Mouse (Mus musculus) hindbrain, embryonic 11.5 days (tissue): ENCODE data around the gene Ntf3. TPM values are rescaled to one million over a fixed set of nuclear protein-coding genes. Genes with fewer than 3 reads are reported as not detected.
A peak's percentile ranks its signal among the peaks of the same experiment; 100 is the strongest.

Experiments
- ATAC-seq: fragments of 200-750 bp; cut with Nextera tagmentation; 2 replicates; pipeline ENCODE4 v1.8.0; 2017; ENCODE audit warnings: mild to moderate bottlenecking, moderate TSS enrichment, moderate library complexity; ENCODE audit not compliant: low FRiP score
- DNase-seq: peaks from one replicate; pipeline ENCODE4 v3.0.0-alpha.2; 2015; ENCODE audit warnings: low spot score
- H3K27ac ChIP-seq: fragments of 300-500 bp; sonication (generic); 2 replicates; pipeline ENCODE4 v1.5.1; 2014; ENCODE audit warnings: mild to moderate bottlenecking, low read depth, low read length
- H3K27me3 ChIP-seq: fragments of 300-500 bp; sonication (generic); 2 replicates; pipeline ENCODE4 v1.6.1; 2014; ENCODE audit warnings: mild to moderate bottlenecking, low read length, moderate library complexity, mixed read lengths; ENCODE audit not compliant: control insufficient read depth, insufficient read depth
- H3K36me3 ChIP-seq: fragments of 300-500 bp; sonication (generic); 2 replicates; pipeline ENCODE4 v1.6.1; 2014; ENCODE audit warnings: mild to moderate bottlenecking, low read length, moderate library complexity, mixed read lengths; ENCODE audit not compliant: control insufficient read depth, insufficient read depth
- H3K4me1 ChIP-seq: fragments of 300-500 bp; sonication (generic); replicated peaks from 2 replicates; pipeline ENCODE4 v1.6.1; 2014; ENCODE audit warnings: low read length, mixed read lengths; ENCODE audit not compliant: control insufficient read depth, insufficient read depth
- H3K4me2 ChIP-seq: fragments of 300-500 bp; sonication (generic); replicated peaks from 2 replicates; pipeline ENCODE4 v1.6.1; 2014; ENCODE audit warnings: mild to moderate bottlenecking, low read depth, low read length
- H3K4me3 ChIP-seq: fragments of 300-500 bp; sonication (generic); 2 replicates; pipeline ENCODE4 v1.5.1; 2014; ENCODE audit warnings: low read depth, low read length
- H3K9ac ChIP-seq: fragments of 300-500 bp; sonication (generic); 2 replicates; pipeline ENCODE4 v1.6.1; 2014; ENCODE audit warnings: low read depth, low read length
- H3K9me3 ChIP-seq: fragments of 300-500 bp; sonication (generic); 2 replicates; pipeline ENCODE4 v1.6.1; 2016; ENCODE audit warnings: low read length; ENCODE audit not compliant: control insufficient read depth
- WGBS: fragments of 180-500 bp; shearing (Covaris S2); extraction: QIAGEN DNeasy Blood & Tissue Kit; methylation state at CpG from one replicate; pipeline ENCODE4 v1.1.7; 2014; 5-methylcytosine and 5-hydroxymethylcytosine counted together
- polyA plus RNA-seq: library from polyadenylated mRNA; unstranded; fragments of >200 nt; fragmentation: Nextera tagmentation; extraction: Ambion mirVana; gene quantifications from 2 replicates; pipeline ENCODE4 v1.2.1, GENCODE M21; 2014

Gene Ntf3
- 4.5 and 5.8 TPM in 2 replicates for polyA plus RNA-seq

GRCm38 (mm10) chr6:126166548-126167207, at the start of gene Ntf3:
TSS of gene Ntf3 (minus strand) at chr6:126166910.
- H3K27ac ChIP-seq: no peak within 1 kb of the TSS

GRCm38 (mm10) chr6:126213330-126213729, 46.6 kb upstream of the Ntf3 start:
- Histone ChIP-seq H3K9me3 (no peaks in the 10 kb centered on the region), H3K4me1 (no peaks in the 10 kb centered on the region), H3K27ac (no peak overlapping the region), H3K9ac (no peak overlapping the region), H3K4me3 (no peak overlapping the region), H3K36me3 (no peaks in the 10 kb centered on the region), H3K4me2 (no peak overlapping the region), H3K27me3 (no peaks in the 10 kb centered on the region)
- no peak for ATAC-seq
- 80% methylated on average over 5 of the region's 5 CpGs for WGBS
- DNase-seq: no peak

More at GRCm38 (mm10) chr6:126166548-126167207, at the start of gene Ntf3:
- Histone ChIP-seq H3K4me3 (peak within 1 kb of the TSS; percentile 22), H3K9me3 (no peaks in the 10 kb centered on the region), H3K27me3 (peaks cover 41% of the 10 kb centered on the region), H3K4me2 (peak within 1 kb of the TSS; percentile 54), H3K4me1 (peaks cover 7% of the 10 kb centered on the region), H3K36me3 (no peaks in the 10 kb centered on the region), H3K9ac (0 out of 2 replicates have a peak within 1 kb of the TSS, but pooled peaks have one; percentile 12)
- 0 out of 2 replicates have a peak, but pooled peaks have one; percentile 18 for ATAC-seq
- peak; percentile 48 for DNase-seq
- under 1% methylated on average over 24 of the region's 27 CpGs for WGBS

- H3K4me3 ChIP-seq: no peak overlapping the region
- H3K9ac ChIP-seq: no peak overlapping the region
- H3K36me3 ChIP-seq: no peaks in the 10 kb centered on the region
- H3K27ac ChIP-seq: no peak overlapping the region
- WGBS: 91% methylated on average over 4 of the region's 4 CpGs
- ATAC-seq: no peak
- no peak overlapping the region for H3K4me2 ChIP-seq
- no peak for DNase-seq
- no peaks in the 10 kb centered on the region for H3K4me1 ChIP-seq
- H3K9me3 ChIP-seq: no peaks in the 10 kb centered on the region
- no peaks in the 10 kb centered on the region for H3K27me3 ChIP-seq
These were observed 36.7 kb upstream of the Ntf3 start for GRCm38 (mm10) chr6:126203366-126203765.

- Histone ChIP-seq H3K27ac (no peak overlapping the region), H3K27me3 (no peaks in the 10 kb centered on the region), H3K36me3 (no peaks in the 10 kb centered on the region), H3K4me2 (no peak overlapping the region), H3K4me3 (no peak overlapping the region), H3K4me1 (no peaks in the 10 kb centered on the region), H3K9ac (no peak overlapping the region), H3K9me3 (no peaks in the 10 kb centered on the region)
- ATAC-seq (no peak), DNase-seq (no peak)
- WGBS: 80% methylated on average over 7 of the region's 7 CpGs
These were observed 36.2 kb upstream of the Ntf3 start for GRCm38 (mm10) chr6:126202959-126203358.

GRCm38 (mm10) chr6:126201721-126202120, 35.0 kb upstream of the Ntf3 start:
- Histone ChIP-seq H3K36me3 (no peaks in the 10 kb centered on the region), H3K4me2 (no peak overlapping the region), H3K4me1 (no peaks in the 10 kb centered on the region), H3K27me3 (no peaks in the 10 kb centered on the region), H3K9ac (no peak overlapping the region), H3K27ac (no peak overlapping the region), H3K4me3 (no peak overlapping the region), H3K9me3 (no peaks in the 10 kb centered on the region)
- WGBS: 73% methylated on average over 2 of the region's 2 CpGs
- DNase-seq (no peak), ATAC-seq (no peak)

- Histone ChIP-seq H3K27me3 (no peaks in the 10 kb centered on the region), H3K36me3 (no peaks in the 10 kb centered on the region), H3K9me3 (no peaks in the 10 kb centered on the region), H3K27ac (no peak overlapping the region), H3K4me2 (no peak overlapping the region), H3K9ac (no peak overlapping the region), H3K4me3 (no peak overlapping the region), H3K4me1 (no peaks in the 10 kb centered on the region)
- 80% methylated on average over 2 of the region's 2 CpGs for WGBS
- ATAC-seq (no peak), DNase-seq (no peak)
These were observed 33.2 kb upstream of the Ntf3 start for GRCm38 (mm10) chr6:126199916-126200315.

GRCm38 (mm10) chr6:126194760-126195159, 28.1 kb upstream of the Ntf3 start:
- Histone ChIP-seq H3K36me3 (no peaks in the 10 kb centered on the region), H3K4me2 (no peak overlapping the region), H3K9me3 (no peaks in the 10 kb centered on the region), H3K4me1 (no peaks in the 10 kb centered on the region), H3K27me3 (no peaks in the 10 kb centered on the region), H3K27ac (no peak overlapping the region), H3K9ac (no peak overlapping the region), H3K4me3 (no peak overlapping the region)
- no peak for DNase-seq
- 93% methylated on average over 4 of the region's 4 CpGs for WGBS
- ATAC-seq: no peak

- Histone ChIP-seq H3K36me3 (no peaks in the 10 kb centered on the region), H3K9ac (no peak overlapping the region), H3K4me3 (no peak overlapping the region), H3K27me3 (no peaks in the 10 kb centered on the region), H3K4me1 (no peaks in the 10 kb centered on the region), H3K4me2 (no peak overlapping the region), H3K27ac (no peak overlapping the region), H3K9me3 (no peaks in the 10 kb centered on the region)
- ATAC-seq (no peak), DNase-seq (no peak)
- WGBS: 88% methylated on average over 10 of the region's 10 CpGs
These were observed 23.6 kb upstream of the Ntf3 start for GRCm38 (mm10) chr6:126190218-126190871.

GRCm38 (mm10) chr6:126187400-126187799, 20.7 kb upstream of the Ntf3 start:
- Histone ChIP-seq H3K27ac (no peak overlapping the region), H3K36me3 (no peaks in the 10 kb centered on the region), H3K9ac (no peak overlapping the region), H3K4me3 (no peak overlapping the region), H3K27me3 (no peaks in the 10 kb centered on the region), H3K4me1 (no peaks in the 10 kb centered on the region), H3K4me2 (no peak overlapping the region), H3K9me3 (no peaks in the 10 kb centered on the region)
- DNase-seq (no peak), ATAC-seq (no peak)
- WGBS: 60% methylated on average over 8 of the region's 8 CpGs
